Mouse (Mus musculus) spleen, postnatal 10 days (tissue): ENCODE data around the gene Clspn.

Experiments
- DNase-seq, 2 experiments: peaks; one replicate each; pipeline ENCODE4 v3.0.0; 2021 to 2022; ENCODE audit warnings: low spot score in 2 of 2

Gene Clspn

DNA sequence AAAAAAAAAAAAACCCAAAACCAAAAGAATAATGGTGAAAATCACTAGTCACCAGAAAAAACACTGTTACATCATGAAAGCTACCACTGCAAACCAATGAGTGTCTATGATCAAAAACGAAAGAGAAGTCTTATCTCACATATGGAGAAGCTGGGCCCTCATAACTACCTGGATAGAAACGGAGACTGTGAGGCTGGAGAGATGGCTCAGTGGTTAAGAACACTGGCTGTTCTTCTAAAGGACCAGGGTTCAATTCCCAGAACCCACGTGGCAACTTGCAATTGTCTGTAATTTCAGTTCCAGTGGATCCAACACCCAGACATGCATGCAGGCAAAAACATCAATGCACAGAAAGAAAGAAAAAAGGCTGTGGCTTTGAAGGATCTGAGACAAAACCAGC, 75.9 kb downstream of the Clspn start:
- no peak for DNase-seq

DNA sequence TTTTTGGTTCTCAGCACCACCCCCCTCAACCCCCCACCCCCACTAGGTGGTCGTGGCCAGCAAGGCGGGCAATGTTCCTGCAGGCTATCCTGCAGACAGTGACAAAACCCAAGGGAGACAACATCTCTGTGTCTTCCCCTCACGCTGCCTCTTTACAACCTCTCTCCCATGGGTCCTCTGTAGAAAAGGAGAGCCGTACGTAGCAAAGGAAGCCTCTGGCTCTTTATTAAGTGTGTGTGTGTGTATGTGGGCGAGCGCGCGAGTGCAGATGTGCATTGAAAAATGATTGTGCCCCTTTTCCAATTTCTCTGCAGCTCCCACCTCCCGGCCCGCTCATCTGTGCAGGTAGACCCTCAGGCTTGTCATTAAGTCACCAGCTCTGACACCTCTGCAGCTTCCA, 79.6 kb downstream of the Clspn start:
- no peak for DNase-seq

DNA sequence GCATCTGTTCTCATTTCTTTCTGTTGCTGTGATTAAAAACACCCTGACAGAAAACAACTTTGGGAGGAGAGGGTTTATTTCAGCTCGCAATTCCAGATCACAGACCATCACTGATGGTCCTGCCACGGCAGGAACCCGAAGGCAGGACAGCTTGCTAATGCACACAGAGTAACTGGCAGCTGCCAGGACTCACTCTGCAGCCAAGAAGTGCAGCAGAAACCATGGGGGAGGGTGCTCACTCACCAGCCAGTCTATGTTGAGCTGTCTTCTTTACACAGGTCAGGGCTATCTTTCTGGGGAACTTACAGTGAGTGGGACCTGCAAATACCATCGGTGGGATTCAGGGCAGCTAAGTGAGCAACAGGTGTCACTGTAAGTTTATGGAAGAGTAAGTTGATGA, 80.7 kb downstream of the Clspn start:
- DNase-seq, result no peak

DNA sequence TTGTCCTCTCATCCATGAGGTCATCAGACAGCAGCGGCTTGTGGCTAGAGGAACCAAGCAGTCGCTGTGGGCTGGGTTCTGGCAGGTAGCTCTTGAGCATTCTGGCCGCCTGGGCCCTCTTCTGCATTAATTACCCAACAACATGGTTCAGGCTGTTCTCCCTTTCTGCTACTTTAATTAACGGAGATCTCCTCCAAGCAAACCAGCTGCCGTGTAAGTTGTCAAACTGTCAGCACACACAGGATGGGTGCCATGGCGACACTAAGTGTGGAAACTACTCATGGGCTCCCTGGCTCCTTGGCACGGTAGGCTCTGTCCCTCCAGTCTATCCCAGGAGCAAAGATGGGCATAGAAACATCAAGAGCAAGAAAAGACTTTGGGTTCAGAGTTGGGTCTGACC, 82.6 kb downstream of the Clspn start:
- no peak for DNase-seq

DNA sequence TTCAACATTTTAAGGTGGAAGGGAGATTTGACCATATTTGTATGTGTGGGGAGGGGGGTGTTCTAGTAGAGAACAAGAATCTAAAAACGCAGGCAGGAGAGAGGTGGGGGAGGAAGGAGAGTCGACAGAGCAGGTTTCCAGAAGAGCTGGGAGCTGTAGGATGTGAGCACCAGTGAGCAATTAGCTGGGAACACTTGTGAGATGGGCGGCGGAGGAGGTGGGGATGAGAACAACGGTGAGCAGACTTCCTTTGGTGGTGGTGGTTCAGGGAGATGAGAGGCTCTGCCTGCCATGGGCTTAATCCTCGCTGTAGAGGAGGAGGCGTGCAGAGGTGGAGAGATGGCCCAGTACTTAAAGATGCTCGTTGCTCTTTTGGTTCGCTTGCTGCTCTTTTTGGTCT, 85.2 kb downstream of the Clspn start:
- DNase-seq, result no peak
